Mouse (Mus musculus) left cerebral cortex, adult 18-20 months (tissue): ENCODE results near the gene Pla2g3. TPM values are rescaled to one million over a fixed set of nuclear protein-coding genes. Genes with fewer than 3 reads are reported as not detected.

ENCODE experiments used
- DNase-seq, 2 experiments: peaks; one replicate each; pipeline ENCODE4 v3.0.0; 2021 to 2022; ENCODE audit warnings: low spot score in 2 of 2, mixed read lengths in 1 of 2
- total RNA-seq, 2 experiments: library from RNA; stranded (reverse); gene quantifications; 2 replicates each; pipeline ENCODE4 v1.2.3; 2021

The Pla2g3 gene
- total RNA-seq, 2 experiments from 2014 or later, result 2.7 to 3.4 TPM

- DNase-seq, result no peak
Observed at GRCm38 (mm10) chr11:3519051-3519726, 31.1 kb downstream of the Pla2g3 start.

GRCm38 (mm10) chr11:3519756-3520398 is 31.8 kb downstream of the Pla2g3 start:
- DNase-seq, result no peak

GRCm38 (mm10) chr11:3520919-3521318 is 32.8 kb downstream of the Pla2g3 start:
- DNase-seq, result no peak

- no peak for DNase-seq
Observed at GRCm38 (mm10) chr11:3521339-3522224, 33.5 kb downstream of the Pla2g3 start.

GRCm38 (mm10) chr11:3522285-3523000 is 34.4 kb downstream of the Pla2g3 start:
- DNase-seq, result no peak

- DNase-seq, result no peak
Observed at GRCm38 (mm10) chr11:3523840-3524582, 35.9 kb downstream of the Pla2g3 start.

- no peak for DNase-seq
Observed at GRCm38 (mm10) chr11:3525560-3525959, 37.5 kb downstream of the Pla2g3 start.

- no peak for DNase-seq
Observed at GRCm38 (mm10) chr11:3526207-3526606, 38.1 kb downstream of the Pla2g3 start.

- no peak for DNase-seq
Observed at GRCm38 (mm10) chr11:3526979-3527738, 39.1 kb downstream of the Pla2g3 start.

- no peak for DNase-seq
Observed at GRCm38 (mm10) chr11:3527766-3528165, 39.7 kb downstream of the Pla2g3 start.

- no peak for DNase-seq
Observed at GRCm38 (mm10) chr11:3528208-3528607, 40.1 kb downstream of the Pla2g3 start.

GRCm38 (mm10) chr11:3529476-3530252 is 41.6 kb downstream of the Pla2g3 start:
- no peak for DNase-seq

- DNase-seq, result no peak
Observed at GRCm38 (mm10) chr11:3530731-3531130, 42.6 kb downstream of the Pla2g3 start.

GRCm38 (mm10) chr11:3531634-3532033 is 43.5 kb downstream of the Pla2g3 start:
- no peak for DNase-seq

GRCm38 (mm10) chr11:3532101-3532931 is 44.2 kb downstream of the Pla2g3 start:
- DNase-seq, result no peak

- no peak for DNase-seq
Observed at GRCm38 (mm10) chr11:3533406-3533932, 45.4 kb downstream of the Pla2g3 start.

GRCm38 (mm10) chr11:3534956-3535355 is 46.9 kb downstream of the Pla2g3 start:
- DNase-seq, result no peak
